In genomic region chr7:99626376-99627270, GRCm38 (mm10) we compare ENCODE assay signal across 8 mouse cellular contexts. TPM values are rescaled to one million over a fixed set of nuclear protein-coding genes. Genes with fewer than 3 reads are reported as not detected.
DNase-seq lines count a peak whose midpoint lies in the region; ATAC-seq and TF ChIP-seq lines count a peak whose summit lies in the region.

Gene Tpbgl, minus strand, starts transcription at chr7:99627103.

- H3K4me2 ChIP-seq in CH12.LX (ENCODE audit: insufficient read depth, low read depth, poor library complexity, severe bottlenecking) = peak within 1 kb of the TSS; percentile 68
- H3K4me2 ChIP-seq in forebrain, embryonic 11.5 days (ENCODE audit: low read depth, low read length, severe bottlenecking) = peak within 1 kb of the TSS; percentile 86
- H3K4me2 ChIP-seq in stomach, embryonic 14.5 days (replicated peaks; ENCODE audit: low read depth, low read length) = peak within 1 kb of the TSS; percentile 100

- no peak for TF ChIP-seq POLR2A in CH12.LX (IDR thresholded peaks at IDR 0.05; ENCODE audit: low read depth, low read length)

- H3K9me3 ChIP-seq in CH12.LX (replicated peaks; ENCODE audit: low read length) = peaks cover 15% of the 10 kb centered on the region
- H3K9me3 ChIP-seq in forebrain, embryonic 11.5 days (ENCODE audit: control insufficient read depth, low read length) = no peaks in the 10 kb centered on the region
- no peaks in the 10 kb centered on the region for H3K9me3 ChIP-seq in stomach, embryonic 14.5 days (ENCODE audit: control insufficient read depth, low read depth, low read length)

- dilution Hi-C loops in CH12.LX (cut with MboI; ENCODE audit: extremely low pct_ligation_motif_present, extremely low pct_unique_long_range_greater_than_20kb, low sequenced_read_pairs) = no loop called here

- H3K27me3 ChIP-seq in CH12.LX (replicated peaks) = peaks cover 57% of the 10 kb centered on the region
- H3K27me3 ChIP-seq in forebrain, embryonic 11.5 days (ENCODE audit: control insufficient read depth, insufficient read depth, low read length) = peaks cover 48% of the 10 kb centered on the region
- peaks cover 37% of the 10 kb centered on the region; the same call in 1 of the 2 replicates for H3K27me3 ChIP-seq in stomach, embryonic 14.5 days (ENCODE audit: control insufficient read depth, insufficient read depth, low read length)

- H3K27ac ChIP-seq in CH12.LX (ENCODE audit: insufficient read depth, low read depth) = no peak within 1 kb of the TSS
- no peak within 1 kb of the TSS for H3K27ac ChIP-seq in forebrain, embryonic 11.5 days (ENCODE audit: low read depth, low read length)
- H3K27ac ChIP-seq in stomach, embryonic 14.5 days (ENCODE audit: low read length) = no peak within 1 kb of the TSS

- TF ChIP-seq RAD21 in CH12.LX (IDR thresholded peaks at IDR 0.05; ENCODE audit: low read depth, low read length) = no peak

- WGBS in forebrain, embryonic 11.5 days = under 1% methylated on average over 81 of the region's 83 CpGs
- WGBS in stomach, embryonic 14.5 days = under 1% methylated on average over 83 of the region's 83 CpGs

- peaks cover 4 to 13% of the 10 kb centered on the region in 2 experiments for H3K4me1 ChIP-seq in CH12.LX (ENCODE audit: control insufficient read depth in 1 of 2, insufficient read depth in 2 of 2)
- H3K4me1 ChIP-seq in forebrain, embryonic 11.5 days (replicated peaks; ENCODE audit: control insufficient read depth, insufficient read depth, low read length) = peaks cover 11% of the 10 kb centered on the region
- peaks cover 11% of the 10 kb centered on the region; the same call in 1 of the 2 replicates for H3K4me1 ChIP-seq in stomach, embryonic 14.5 days (ENCODE audit: control insufficient read depth, insufficient read depth, low read length)

- TF ChIP-seq CTCF in CH12.LX (conservative IDR thresholded peaks at IDR 0.05 in 1 of 2, IDR thresholded peaks at IDR 0.05 in 1 of 2; ENCODE audit: low read depth in 2 of 2, low read length in 2 of 2) = no peak

- intact Hi-C loops in heart, postnatal 14 days (cut with DNase I) = loop anchor here (2.0 kb wide), 1 partner anchor 84 kb away; the partner anchor contains the start of gene Slco2b1

- peak within 1 kb of the TSS in 2 of 3 experiments; percentile 24 to 44 for H3K4me3 ChIP-seq in CH12.LX (replicated peaks in 1 of 3; ENCODE audit: low read depth in 2 of 3, low read length in 2 of 3, poor library complexity in 1 of 3)
- H3K4me3 ChIP-seq in forebrain, embryonic 11.5 days (ENCODE audit: low read depth, low read length) = peak within 1 kb of the TSS; percentile 39
- H3K4me3 ChIP-seq in stomach, embryonic 14.5 days (ENCODE audit: low read depth, low read length) = peak within 1 kb of the TSS; percentile 46

- in situ Hi-C loops in CH12.LX (cut with MboI; ENCODE audit: low pct_ligation_motif_present, low pct_unique_long_range_greater_than_20kb, low sequenced_read_pairs) = loop anchor here (10.0 kb wide), 1 partner anchor 78 kb away; no protein-coding TSS in a partner anchor

- H3K36me3 ChIP-seq in CH12.LX (replicated peaks in 1 of 2; ENCODE audit: control insufficient read depth in 1 of 2, insufficient read depth in 1 of 2, low read length in 1 of 2) = no peaks in the 10 kb centered on the region
- H3K36me3 ChIP-seq in forebrain, embryonic 11.5 days (ENCODE audit: control insufficient read depth, insufficient read depth, low read length) = no peaks in the 10 kb centered on the region
- no peaks in the 10 kb centered on the region for H3K36me3 ChIP-seq in stomach, embryonic 14.5 days (ENCODE audit: control insufficient read depth, insufficient read depth, low read length)

- no peak for TF ChIP-seq EP300 in CH12.LX (IDR thresholded peaks at IDR 0.05; ENCODE audit: low read length)

- DNase-seq in CH12.LX (ENCODE audit: extremely low read depth) = no peak
- peak; percentile 40 for DNase-seq in T-cell, adult 2 months (ENCODE audit: low spot score)
- DNase-seq in forebrain, embryonic 11.5 days (ENCODE audit: low spot score) = peak; percentile 66
- peak; percentile 69 to 81 for DNase-seq in heart, postnatal 14 days
- DNase-seq in kidney, postnatal 36 days = peak; percentile 66 to 82
- peak; percentile 39 for DNase-seq in mesoderm, embryonic 11.5 days (ENCODE audit: low read depth, low spot score)
- no peak for DNase-seq in left cerebral cortex, adult 9 months (ENCODE audit: low spot score in 2 of 2)

- no peaks in the 10 kb centered on the region for H3K79me2 ChIP-seq in CH12.LX (replicated peaks; ENCODE audit: control insufficient read depth, extremely low read depth, insufficient read depth, poor library complexity, severe bottlenecking)

- H3K9ac ChIP-seq in CH12.LX (ENCODE audit: insufficient read depth, low read depth) = no peak within 1 kb of the TSS
- peak within 1 kb of the TSS; percentile 53 for H3K9ac ChIP-seq in forebrain, embryonic 11.5 days (ENCODE audit: low read length)
- no peak within 1 kb of the TSS; the same call in 1 of the 2 replicates for H3K9ac ChIP-seq in stomach, embryonic 14.5 days (replicated peaks; ENCODE audit: low read depth, low read length)

- peak; percentile 11; the same call in 1 of the 2 replicates for ATAC-seq in forebrain, embryonic 11.5 days (replicated peaks; ENCODE audit: low FRiP score)
- peak; percentile 53; the same call in 1 of the 2 replicates for ATAC-seq in stomach, embryonic 14.5 days (ENCODE audit: insufficient number of reproducible peaks, insufficient read depth, low FRiP score, low read depth)

TF ChIP-seq in CH12.LX, 34 proteins besides CTCF, POLR2A, EP300 and RAD21:
- TF ChIP-seq ELF1 (IDR thresholded peaks at IDR 0.05; ENCODE audit: low read depth, low read length) (peak; percentile 35; the same call in 1 of the 2 replicates), MXI1 (IDR thresholded peaks at IDR 0.05; ENCODE audit: low read depth, low read length) (no peak), SIN3A (IDR thresholded peaks at IDR 0.05; ENCODE audit: low read length) (no peak), NRF1 (IDR thresholded peaks at IDR 0.05; ENCODE audit: low read depth, low read length) (no peak)

RNA-seq across cellular contexts. Expression of gene Tpbgl, which starts in this region (rescaled TPM):
- 0.13 and 0.25 TPM in 2 replicates for total RNA-seq in CH12.LX (2012; rRNA removed)
- total RNA-seq in CH12.LX (2014; rRNA removed) = not detected in 2 replicates
- polyA plus RNA-seq in CH12.LX (2012; ENCODE audit: insufficient read length, low read depth) = 0.07 TPM in 1 of 2 replicates, not detected in the other
- polyA plus RNA-seq in forebrain, embryonic 11.5 days (2014; fragmentation: Nextera tagmentation; extraction: Ambion mirVana) = 0.20 and 0.29 TPM in 2 replicates
- total RNA-seq in heart, postnatal 14 days (2021) = 1 to 10 TPM; 2.6 to 3.3 TPM
- 1.3 and 1.7 TPM in 2 replicates for polyA plus RNA-seq in stomach, embryonic 14.5 days (2014; fragmentation: Nextera tagmentation; extraction: Ambion mirVana)

Comparison
In these comparisons a context has a peak if more than half of its experiments do, and no peak if none do; other contexts are left out.
1. Peak in DNase-seq, ATAC-seq, H3K4me3 ChIP-seq, H3K9ac ChIP-seq and H3K4me2 ChIP-seq in forebrain, embryonic 11.5 days; RNA of the gene not detected or under 1 TPM.
2. DNase-seq: peak in T-cell, adult 2 months (single experiment), heart, postnatal 14 days (2 of 2), kidney, postnatal 36 days (2 of 2) and mesoderm, embryonic 11.5 days (single experiment); none in CH12.LX (single experiment) and left cerebral cortex, adult 9 months (0 of 2).
3. Peak in every context shown above with its lines, with median percentiles within 50 percentile points of each other: H3K4me2 ChIP-seq and H3K4me3 ChIP-seq.